Mouse (Mus musculus): ENCODE results near the gene Trnt1.

Gene Trnt1

GRCm38 (mm10) chr6:106768640-106769289 is at the start of gene Trnt1:
Gene Trnt1, plus strand, starts transcription at chr6:106769120.
- DNase-seq = peak; percentile 99

- DNase-seq = no peak
Observed at GRCm38 (mm10) chr6:106725642-106726041, 43.3 kb upstream of the Trnt1 start.

- DNase-seq = no peak
Observed at GRCm38 (mm10) chr6:106726078-106726477, 42.8 kb upstream of the Trnt1 start.

- no peak for DNase-seq
Observed at GRCm38 (mm10) chr6:106727703-106728102, 41.2 kb upstream of the Trnt1 start.

GRCm38 (mm10) chr6:106729682-106730314 is 39.1 kb upstream of the Trnt1 start:
- no peak for DNase-seq

- no peak for DNase-seq
Observed at GRCm38 (mm10) chr6:106732563-106732962, 36.4 kb upstream of the Trnt1 start.

GRCm38 (mm10) chr6:106738229-106738628 is 30.7 kb upstream of the Trnt1 start:
- DNase-seq = no peak

GRCm38 (mm10) chr6:106740244-106740825 is 28.6 kb upstream of the Trnt1 start:
- no peak for DNase-seq

- DNase-seq = no peak
Observed at GRCm38 (mm10) chr6:106743556-106744233, 25.2 kb upstream of the Trnt1 start.

GRCm38 (mm10) chr6:106745673-106746394 is 23.1 kb upstream of the Trnt1 start:
- DNase-seq = no peak

GRCm38 (mm10) chr6:106747251-106747650 is 21.7 kb upstream of the Trnt1 start:
- DNase-seq = no peak

GRCm38 (mm10) chr6:106747804-106748203 is 21.1 kb upstream of the Trnt1 start:
- no peak for DNase-seq

- DNase-seq = peak; percentile 50
Observed at GRCm38 (mm10) chr6:106748887-106749388, 20.0 kb upstream of the Trnt1 start, which contains the start of gene Il5ra. Gene Il5ra, minus strand, starts transcription at chr6:106749037.

- DNase-seq = no peak
Observed at GRCm38 (mm10) chr6:106750291-106750690, 18.6 kb upstream of the Trnt1 start.

GRCm38 (mm10) chr6:106758299-106758698 is 10.6 kb upstream of the Trnt1 start:
- DNase-seq = no peak

GRCm38 (mm10) chr6:106760473-106761218 is 8.3 kb upstream of the Trnt1 start:
- DNase-seq = no peak

- DNase-seq = no peak
Observed at GRCm38 (mm10) chr6:106761486-106761885, 7.4 kb upstream of the Trnt1 start.

GRCm38 (mm10) chr6:106765892-106766291 is 3.0 kb upstream of the Trnt1 start:
- no peak for DNase-seq

GRCm38 (mm10) chr6:106766774-106767173 is 2.1 kb upstream of the Trnt1 start:
- DNase-seq = no peak

GRCm38 (mm10) chr6:106769290-106769866 is 458 bp downstream of the Trnt1 start:
- no peak for DNase-seq

GRCm38 (mm10) chr6:106770046-106770445 is 1.1 kb downstream of the Trnt1 start:
- DNase-seq = no peak

- DNase-seq = no peak
Observed at GRCm38 (mm10) chr6:106787138-106787537, 18.2 kb downstream of the Trnt1 start.
